Mouse (Mus musculus): ENCODE data around the gene Nob1. TPM values are rescaled to one million over a fixed set of nuclear protein-coding genes. Genes with fewer than 3 reads are reported as not detected.

Nob1 gene
- polyA plus RNA-seq, 1 experiment from 2014 or later: 82.4 TPM

GRCm38 (mm10) chr8:107391136-107391516 is 33.7 kb downstream of the Nob1 start:
- no peaks in the 10 kb centered on the region for H3K27me3 ChIP-seq (ENCODE audit: control insufficient read depth, insufficient read depth, low read length)

GRCm38 (mm10) chr8:107390476-107391135 is 34.2 kb downstream of the Nob1 start:
- no peaks in the 10 kb centered on the region for H3K27me3 ChIP-seq (ENCODE audit: control insufficient read depth, insufficient read depth, low read length)
- no peak overlapping the region for H3K4me3 ChIP-seq (ENCODE audit: low read depth, low read length)
- WGBS: 90% methylated on average over 16 of the region's 16 CpGs
- no peaks in the 10 kb centered on the region for H3K9me3 ChIP-seq (replicated peaks; ENCODE audit: control insufficient read depth, low read length)
- H3K27ac ChIP-seq (replicated peaks; ENCODE audit: low read depth, low read length): no peak overlapping the region
- no peak for DNase-seq (ENCODE audit: low spot score)
- no peaks in the 10 kb centered on the region for H3K36me3 ChIP-seq (replicated peaks; ENCODE audit: control insufficient read depth, insufficient read depth, low read depth, low read length)
- H3K4me1 ChIP-seq (ENCODE audit: control insufficient read depth, insufficient read depth, low read length): no peaks in the 10 kb centered on the region
- no peak overlapping the region for H3K9ac ChIP-seq (replicated peaks; ENCODE audit: low read length)
- H3K4me2 ChIP-seq (ENCODE audit: low read depth, low read length): no peak overlapping the region
- ATAC-seq (replicated peaks; ENCODE audit: insufficient number of reproducible peaks, low FRiP score, low TSS enrichment, low read depth): no peak

More at GRCm38 (mm10) chr8:107391136-107391516, 33.7 kb downstream of the Nob1 start:
- WGBS: 79% methylated on average over 4 of the region's 4 CpGs
- H3K36me3 ChIP-seq (replicated peaks; ENCODE audit: control insufficient read depth, insufficient read depth, low read depth, low read length): no peaks in the 10 kb centered on the region
- no peak overlapping the region for H3K4me2 ChIP-seq (ENCODE audit: low read depth, low read length)
- DNase-seq (ENCODE audit: low spot score) (no peak), ATAC-seq (replicated peaks; ENCODE audit: insufficient number of reproducible peaks, low FRiP score, low TSS enrichment, low read depth) (no peak)
- H3K4me1 ChIP-seq (ENCODE audit: control insufficient read depth, insufficient read depth, low read length): no peaks in the 10 kb centered on the region
- H3K4me3 ChIP-seq (ENCODE audit: low read depth, low read length): no peak overlapping the region
- no peaks in the 10 kb centered on the region for H3K9me3 ChIP-seq (replicated peaks; ENCODE audit: control insufficient read depth, low read length)
- no peak overlapping the region for H3K27ac ChIP-seq (replicated peaks; ENCODE audit: low read depth, low read length)
- no peak overlapping the region for H3K9ac ChIP-seq (replicated peaks; ENCODE audit: low read length)

GRCm38 (mm10) chr8:107389557-107389956 is 35.3 kb downstream of the Nob1 start:
- Histone ChIP-seq H3K4me3 (ENCODE audit: low read depth, low read length) (no peak overlapping the region), H3K27me3 (ENCODE audit: control insufficient read depth, insufficient read depth, low read length) (no peaks in the 10 kb centered on the region), H3K9me3 (replicated peaks; ENCODE audit: control insufficient read depth, low read length) (no peaks in the 10 kb centered on the region), H3K36me3 (replicated peaks; ENCODE audit: control insufficient read depth, insufficient read depth, low read depth, low read length) (no peaks in the 10 kb centered on the region), H3K4me2 (ENCODE audit: low read depth, low read length) (no peak overlapping the region), H3K27ac (replicated peaks; ENCODE audit: low read depth, low read length) (no peak overlapping the region), H3K9ac (replicated peaks; ENCODE audit: low read length) (no peak overlapping the region), H3K4me1 (ENCODE audit: control insufficient read depth, insufficient read depth, low read length) (no peaks in the 10 kb centered on the region)
- 93% methylated on average over 8 of the region's 8 CpGs for WGBS
- ATAC-seq (replicated peaks; ENCODE audit: insufficient number of reproducible peaks, low FRiP score, low TSS enrichment, low read depth): no peak
- DNase-seq (ENCODE audit: low spot score): no peak

GRCm38 (mm10) chr8:107387861-107388260 is 37.0 kb downstream of the Nob1 start:
- no peaks in the 10 kb centered on the region for H3K9me3 ChIP-seq (replicated peaks; ENCODE audit: control insufficient read depth, low read length)
- DNase-seq (ENCODE audit: low spot score) (peak; percentile 65), ATAC-seq (replicated peaks; ENCODE audit: insufficient number of reproducible peaks, low FRiP score, low TSS enrichment, low read depth) (no peak)
- WGBS: 63% methylated on average over 5 of the region's 5 CpGs
- no peaks in the 10 kb centered on the region for H3K27me3 ChIP-seq (ENCODE audit: control insufficient read depth, insufficient read depth, low read length)
- no peak overlapping the region for H3K9ac ChIP-seq (replicated peaks; ENCODE audit: low read length)
- no peak overlapping the region for H3K27ac ChIP-seq (replicated peaks; ENCODE audit: low read depth, low read length)
- no peaks in the 10 kb centered on the region for H3K4me1 ChIP-seq (ENCODE audit: control insufficient read depth, insufficient read depth, low read length)
- no peak overlapping the region for H3K4me2 ChIP-seq (ENCODE audit: low read depth, low read length)
- no peak overlapping the region for H3K4me3 ChIP-seq (ENCODE audit: low read depth, low read length)
- H3K36me3 ChIP-seq (replicated peaks; ENCODE audit: control insufficient read depth, insufficient read depth, low read depth, low read length): no peaks in the 10 kb centered on the region

- H3K9me3 ChIP-seq (replicated peaks; ENCODE audit: control insufficient read depth, low read length): no peaks in the 10 kb centered on the region
- no peaks in the 10 kb centered on the region for H3K27me3 ChIP-seq (ENCODE audit: control insufficient read depth, insufficient read depth, low read length)
- H3K9ac ChIP-seq (replicated peaks; ENCODE audit: low read length): no peak overlapping the region
- no peak overlapping the region for H3K4me2 ChIP-seq (ENCODE audit: low read depth, low read length)
- no peaks in the 10 kb centered on the region for H3K36me3 ChIP-seq (replicated peaks; ENCODE audit: control insufficient read depth, insufficient read depth, low read depth, low read length)
- no peak overlapping the region for H3K4me3 ChIP-seq (ENCODE audit: low read depth, low read length)
- no peaks in the 10 kb centered on the region for H3K4me1 ChIP-seq (ENCODE audit: control insufficient read depth, insufficient read depth, low read length)
- 32% methylated on average over 3 of the region's 3 CpGs for WGBS
- ATAC-seq (replicated peaks; ENCODE audit: insufficient number of reproducible peaks, low FRiP score, low TSS enrichment, low read depth): no peak
- no peak overlapping the region for H3K27ac ChIP-seq (replicated peaks; ENCODE audit: low read depth, low read length)
- peak; percentile 85 for DNase-seq (ENCODE audit: low spot score)
Measured at GRCm38 (mm10) chr8:107386642-107387041, 38.2 kb downstream of the Nob1 start.

GRCm38 (mm10) chr8:107386171-107386570 is 38.7 kb downstream of the Nob1 start:
- ATAC-seq (replicated peaks; ENCODE audit: insufficient number of reproducible peaks, low FRiP score, low TSS enrichment, low read depth): no peak
- Histone ChIP-seq H3K9ac (replicated peaks; ENCODE audit: low read length) (no peak overlapping the region), H3K27me3 (ENCODE audit: control insufficient read depth, insufficient read depth, low read length) (no peaks in the 10 kb centered on the region), H3K9me3 (replicated peaks; ENCODE audit: control insufficient read depth, low read length) (no peaks in the 10 kb centered on the region), H3K27ac (replicated peaks; ENCODE audit: low read depth, low read length) (no peak overlapping the region), H3K4me2 (ENCODE audit: low read depth, low read length) (no peak overlapping the region), H3K4me1 (ENCODE audit: control insufficient read depth, insufficient read depth, low read length) (no peaks in the 10 kb centered on the region), H3K36me3 (replicated peaks; ENCODE audit: control insufficient read depth, insufficient read depth, low read depth, low read length) (no peaks in the 10 kb centered on the region), H3K4me3 (ENCODE audit: low read depth, low read length) (no peak overlapping the region)
- 62% methylated on average over 5 of the region's 5 CpGs for WGBS
- DNase-seq (ENCODE audit: low spot score): no peak

GRCm38 (mm10) chr8:107385063-107385462 is 39.8 kb downstream of the Nob1 start:
- no peak for DNase-seq (ENCODE audit: low spot score)
- H3K36me3 ChIP-seq (replicated peaks; ENCODE audit: control insufficient read depth, insufficient read depth, low read depth, low read length): no peaks in the 10 kb centered on the region
- no peaks in the 10 kb centered on the region for H3K27me3 ChIP-seq (ENCODE audit: control insufficient read depth, insufficient read depth, low read length)

GRCm38 (mm10) chr8:107384651-107385050 is 40.2 kb downstream of the Nob1 start:
- DNase-seq (ENCODE audit: low spot score): no peak
- no peak overlapping the region for H3K4me3 ChIP-seq (ENCODE audit: low read depth, low read length)
- no peaks in the 10 kb centered on the region for H3K9me3 ChIP-seq (replicated peaks; ENCODE audit: control insufficient read depth, low read length)
- H3K36me3 ChIP-seq (replicated peaks; ENCODE audit: control insufficient read depth, insufficient read depth, low read depth, low read length): no peaks in the 10 kb centered on the region
- WGBS: 61% methylated on average over 5 of the region's 5 CpGs
- no peaks in the 10 kb centered on the region for H3K27me3 ChIP-seq (ENCODE audit: control insufficient read depth, insufficient read depth, low read length)
- H3K27ac ChIP-seq (replicated peaks; ENCODE audit: low read depth, low read length): no peak overlapping the region
- H3K4me1 ChIP-seq (ENCODE audit: control insufficient read depth, insufficient read depth, low read length): no peaks in the 10 kb centered on the region
- ATAC-seq (replicated peaks; ENCODE audit: insufficient number of reproducible peaks, low FRiP score, low TSS enrichment, low read depth): no peak
- H3K4me2 ChIP-seq (ENCODE audit: low read depth, low read length): no peak overlapping the region
- H3K9ac ChIP-seq (replicated peaks; ENCODE audit: low read length): no peak overlapping the region

More at GRCm38 (mm10) chr8:107385063-107385462, 39.8 kb downstream of the Nob1 start:
- H3K4me3 ChIP-seq (ENCODE audit: low read depth, low read length): no peak overlapping the region
- WGBS: 83% methylated on average over 2 of the region's 2 CpGs
- H3K27ac ChIP-seq (replicated peaks; ENCODE audit: low read depth, low read length): no peak overlapping the region
- H3K9me3 ChIP-seq (replicated peaks; ENCODE audit: control insufficient read depth, low read length): no peaks in the 10 kb centered on the region
- no peak overlapping the region for H3K9ac ChIP-seq (replicated peaks; ENCODE audit: low read length)
- no peaks in the 10 kb centered on the region for H3K4me1 ChIP-seq (ENCODE audit: control insufficient read depth, insufficient read depth, low read length)
- no peak overlapping the region for H3K4me2 ChIP-seq (ENCODE audit: low read depth, low read length)
- ATAC-seq (replicated peaks; ENCODE audit: insufficient number of reproducible peaks, low FRiP score, low TSS enrichment, low read depth): no peak
